Mouse (Mus musculus): ENCODE measurements around the gene Bricd5.

Gene Bricd5

GRCm38 (mm10) chr17:24462932-24463331 lies 10.8 kb upstream of the Bricd5 start:
- DNase-seq (ENCODE audit: low spot score): no peak

GRCm38 (mm10) chr17:24463374-24464133 lies 10.1 kb upstream of the Bricd5 start:
- DNase-seq (ENCODE audit: low spot score): no peak

- no peak for DNase-seq (ENCODE audit: low spot score)
Measured at GRCm38 (mm10) chr17:24468636-24469246, 4.9 kb upstream of the Bricd5 start.

GRCm38 (mm10) chr17:24469336-24469909 lies 4.3 kb upstream of the Bricd5 start:
- DNase-seq (ENCODE audit: low spot score): no peak

- peak; percentile 98 for DNase-seq (ENCODE audit: low spot score)
Measured at GRCm38 (mm10) chr17:24469910-24470602, 3.6 kb upstream of the Bricd5 start, which contains the start of the genes E4f1 and Pgp. E4f1 (minus strand) TSS chr17:24470313. Pgp (plus strand) TSS chr17:24470392.

- DNase-seq (ENCODE audit: low spot score): no peak
Measured at GRCm38 (mm10) chr17:24470701-24471527, 2.8 kb upstream of the Bricd5 start.

- no peak for DNase-seq (ENCODE audit: low spot score)
Measured at GRCm38 (mm10) chr17:24472512-24472911, 1.2 kb upstream of the Bricd5 start.

GRCm38 (mm10) chr17:24474557-24474956 lies 873 bp downstream of the Bricd5 start:
- DNase-seq (ENCODE audit: low spot score): no peak

- no peak for DNase-seq (ENCODE audit: low spot score)
Measured at GRCm38 (mm10) chr17:24475586-24475985, 1.9 kb downstream of the Bricd5 start.

GRCm38 (mm10) chr17:24476022-24476776 lies 2.5 kb downstream of the Bricd5 start:
- DNase-seq (ENCODE audit: low spot score): no peak

GRCm38 (mm10) chr17:24477053-24477984 lies 3.6 kb downstream of the Bricd5 start:
- no peak for DNase-seq (ENCODE audit: low spot score)

GRCm38 (mm10) chr17:24477985-24478600 lies 4.4 kb downstream of the Bricd5 start:
- DNase-seq (ENCODE audit: low spot score): no peak

- peak; percentile 95 for DNase-seq (ENCODE audit: low spot score)
Measured at GRCm38 (mm10) chr17:24478663-24479380, 5.1 kb downstream of the Bricd5 start, which contains the start of gene Mlst8. Mlst8 (minus strand) TSS chr17:24479078.

GRCm38 (mm10) chr17:24479431-24479830 lies 5.7 kb downstream of the Bricd5 start:
- no peak for DNase-seq (ENCODE audit: low spot score)

- no peak for DNase-seq (ENCODE audit: low spot score)
Measured at GRCm38 (mm10) chr17:24480201-24480826, 6.6 kb downstream of the Bricd5 start.

GRCm38 (mm10) chr17:24481027-24481815 lies 7.5 kb downstream of the Bricd5 start:
- DNase-seq (ENCODE audit: low spot score): no peak

GRCm38 (mm10) chr17:24483495-24483894 lies 9.8 kb downstream of the Bricd5 start:
- DNase-seq (ENCODE audit: low spot score): no peak
